Mouse (Mus musculus): ENCODE results near the gene Fbrsl1. TPM values are rescaled to one million over a fixed set of nuclear protein-coding genes. Genes with fewer than 3 reads are reported as not detected.
A peak's percentile ranks its signal among the peaks of the same experiment; 100 is the strongest.

The Fbrsl1 gene
- polyA plus RNA-seq, 1 experiment = 31.2 TPM

DNA sequence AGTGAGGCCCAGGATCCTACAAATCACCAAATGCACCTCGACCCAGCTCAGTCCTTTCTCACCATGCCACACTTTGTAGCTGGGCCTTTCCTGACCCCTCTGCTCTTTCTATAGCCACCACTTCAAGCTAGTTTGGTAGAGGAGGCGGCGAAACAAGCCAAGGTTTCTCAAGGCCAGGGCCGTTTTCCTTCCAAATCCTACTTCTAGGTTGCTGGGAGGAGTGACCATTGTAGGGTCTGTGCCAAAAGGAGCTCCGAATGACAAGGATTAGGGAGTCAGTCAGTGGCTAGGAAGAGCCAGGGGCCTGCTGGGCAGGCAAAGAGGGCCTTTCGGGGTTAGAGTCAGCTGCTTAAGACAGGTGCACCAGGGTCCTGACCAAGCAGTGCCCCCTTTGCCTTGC is 63.8 kb downstream of the Fbrsl1 start:
- no peak overlapping the region for H3K27ac ChIP-seq (ENCODE audit: control insufficient read depth, insufficient read depth, low read depth, low read length)
- H3K36me3 ChIP-seq (ENCODE audit: control insufficient read depth, insufficient read depth, low read length) = no peaks in the 10 kb centered on the region
- H3K4me1 ChIP-seq (ENCODE audit: control insufficient read depth, insufficient read depth, low read length) = peaks cover 19% of the 10 kb centered on the region
- H3K4me3 ChIP-seq (ENCODE audit: control insufficient read depth, low read depth, low read length) = no peak overlapping the region
- no peaks in the 10 kb centered on the region for H3K27me3 ChIP-seq (ENCODE audit: control insufficient read depth, insufficient read depth, low read length)
- no peak for TF ChIP-seq POLR2A (IDR thresholded peaks at IDR 0.05; ENCODE audit: control insufficient read depth, low read depth, low read length)
- TF ChIP-seq CTCF (IDR thresholded peaks at IDR 0.05; ENCODE audit: control insufficient read depth, insufficient read depth, insufficient replicate concordance, low read depth, low read length) = no peak

DNA sequence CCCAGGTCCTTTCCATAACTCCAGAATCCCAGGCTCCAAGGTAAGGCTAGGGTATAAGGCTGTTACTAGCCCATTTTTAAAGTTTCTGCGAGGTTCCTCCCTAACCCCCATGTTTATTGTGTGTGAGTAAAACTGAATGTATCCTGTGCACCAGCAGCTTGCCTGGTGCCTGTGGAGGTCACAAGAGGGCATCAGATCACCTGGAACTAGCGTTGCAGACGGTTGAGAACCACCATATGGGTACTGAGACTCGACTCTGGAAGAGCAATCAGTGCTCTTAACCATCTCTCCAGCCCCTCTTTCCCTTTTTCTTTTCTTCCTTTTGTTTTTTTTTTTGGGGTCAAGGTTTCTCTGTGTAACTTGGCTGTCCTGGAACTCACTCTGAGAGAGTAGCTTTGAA is 68.5 kb downstream of the Fbrsl1 start:
- Histone ChIP-seq H3K36me3 (ENCODE audit: control insufficient read depth, insufficient read depth, low read length) (no peaks in the 10 kb centered on the region), H3K4me3 (ENCODE audit: control insufficient read depth, low read depth, low read length) (no peak overlapping the region), H3K27ac (ENCODE audit: control insufficient read depth, insufficient read depth, low read depth, low read length) (no peak overlapping the region), H3K27me3 (ENCODE audit: control insufficient read depth, insufficient read depth, low read length) (no peaks in the 10 kb centered on the region), H3K4me1 (ENCODE audit: control insufficient read depth, insufficient read depth, low read length) (peaks cover 13% of the 10 kb centered on the region)
- no peak for TF ChIP-seq CTCF (IDR thresholded peaks at IDR 0.05; ENCODE audit: control insufficient read depth, insufficient read depth, insufficient replicate concordance, low read depth, low read length)
- no peak for TF ChIP-seq POLR2A (IDR thresholded peaks at IDR 0.05; ENCODE audit: control insufficient read depth, low read depth, low read length)

DNA sequence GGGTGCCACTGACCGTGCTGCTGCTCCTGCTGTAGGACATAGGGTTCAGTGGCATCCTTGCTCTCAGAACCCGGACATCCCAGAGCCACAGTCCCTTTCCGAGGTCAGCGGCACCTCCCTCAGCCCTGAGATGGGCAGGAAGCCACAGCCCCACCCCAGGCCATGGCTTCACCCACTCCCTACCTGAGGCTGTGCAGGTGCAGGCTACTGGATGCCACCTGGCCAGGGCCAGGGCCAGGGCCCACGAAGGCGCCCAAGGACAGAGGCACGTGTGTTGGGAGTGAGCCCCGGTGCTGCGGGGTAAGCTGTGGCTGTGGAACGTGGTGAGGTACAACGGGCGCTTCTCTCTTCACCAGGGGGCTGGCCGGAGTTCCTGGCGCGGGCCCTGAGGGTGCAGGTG is 69.2 kb downstream of the Fbrsl1 start:
- H3K4me3 ChIP-seq (ENCODE audit: control insufficient read depth, low read depth, low read length) = no peak overlapping the region

DNA sequence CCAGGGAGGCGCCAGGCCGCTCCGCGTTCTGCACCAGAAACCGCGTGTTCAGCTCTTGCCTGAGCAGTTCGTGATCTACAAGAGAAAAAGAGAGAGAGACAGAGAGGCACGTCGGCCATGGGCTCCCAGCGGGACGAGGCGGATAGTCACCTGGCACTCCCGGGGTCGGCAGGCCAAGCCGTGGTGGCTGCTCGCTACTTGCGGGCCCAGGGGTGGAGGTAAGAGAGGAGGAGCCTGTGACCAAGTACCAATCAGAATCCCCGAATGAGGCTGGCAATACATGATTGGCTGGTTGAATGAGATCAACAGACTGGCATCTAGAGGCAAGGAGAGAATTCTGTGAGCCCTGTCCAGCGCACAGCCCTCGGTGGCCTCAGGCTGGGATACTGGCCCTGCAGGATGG is 70.1 kb downstream of the Fbrsl1 start:
- H3K4me3 ChIP-seq (ENCODE audit: control insufficient read depth, low read depth, low read length) = no peak overlapping the region
- H3K4me1 ChIP-seq (ENCODE audit: control insufficient read depth, insufficient read depth, low read length) = peaks cover 9% of the 10 kb centered on the region
- no peak for TF ChIP-seq CTCF (IDR thresholded peaks at IDR 0.05; ENCODE audit: control insufficient read depth, insufficient read depth, insufficient replicate concordance, low read depth, low read length)
- TF ChIP-seq POLR2A (IDR thresholded peaks at IDR 0.05; ENCODE audit: control insufficient read depth, low read depth, low read length) = no peak
- no peaks in the 10 kb centered on the region for H3K27me3 ChIP-seq (ENCODE audit: control insufficient read depth, insufficient read depth, low read length)
- no peaks in the 10 kb centered on the region for H3K36me3 ChIP-seq (ENCODE audit: control insufficient read depth, insufficient read depth, low read length)
- no peak overlapping the region for H3K27ac ChIP-seq (ENCODE audit: control insufficient read depth, insufficient read depth, low read depth, low read length)

More for the DNA sequence above, 69.2 kb downstream of the Fbrsl1 start:
- no peak for TF ChIP-seq CTCF (IDR thresholded peaks at IDR 0.05; ENCODE audit: control insufficient read depth, insufficient read depth, insufficient replicate concordance, low read depth, low read length)
- Histone ChIP-seq H3K27me3 (ENCODE audit: control insufficient read depth, insufficient read depth, low read length) (no peaks in the 10 kb centered on the region), H3K27ac (ENCODE audit: control insufficient read depth, insufficient read depth, low read depth, low read length) (no peak overlapping the region), H3K36me3 (ENCODE audit: control insufficient read depth, insufficient read depth, low read length) (no peaks in the 10 kb centered on the region), H3K4me1 (ENCODE audit: control insufficient read depth, insufficient read depth, low read length) (peaks cover 9% of the 10 kb centered on the region)

DNA sequence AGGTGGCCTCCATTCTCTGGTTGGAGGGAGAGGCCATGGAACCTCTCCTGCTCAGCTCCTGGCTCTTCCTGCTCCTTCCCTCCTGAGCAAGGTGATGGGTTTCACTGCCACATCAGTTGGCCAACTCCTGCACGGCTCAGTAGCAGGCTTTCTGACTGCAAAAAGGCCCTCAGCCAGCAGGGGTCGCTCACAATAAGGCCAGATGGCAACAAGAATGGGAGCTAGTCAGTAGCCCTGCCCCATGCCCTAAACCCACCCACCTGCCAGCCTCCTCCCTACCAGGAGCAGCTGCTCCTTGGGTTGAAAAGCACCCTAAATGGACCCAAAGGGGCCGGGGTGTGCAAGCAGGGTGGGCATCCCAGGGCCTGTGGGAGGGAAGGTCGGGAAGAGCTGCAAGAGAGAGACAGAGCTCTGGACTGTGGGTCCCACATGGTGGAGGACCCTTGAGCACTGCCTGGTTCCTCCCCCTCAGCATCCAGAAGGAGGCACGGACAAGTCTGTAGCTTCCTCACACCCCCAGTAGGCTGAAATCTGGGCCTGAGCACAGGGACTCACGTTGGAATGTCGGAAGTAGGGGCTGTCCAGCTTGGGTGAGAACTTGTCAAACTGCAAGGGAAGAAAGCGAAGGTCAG is 71.4 kb downstream of the Fbrsl1 start:
- TF ChIP-seq POLR2A (IDR thresholded peaks at IDR 0.05; ENCODE audit: control insufficient read depth, low read depth, low read length) (no peak), CTCF (IDR thresholded peaks at IDR 0.05; ENCODE audit: control insufficient read depth, insufficient read depth, insufficient replicate concordance, low read depth, low read length) (peak; percentile 62; the same call in 1 of the 2 replicates)
- peaks cover 9% of the 10 kb centered on the region for H3K4me1 ChIP-seq (ENCODE audit: control insufficient read depth, insufficient read depth, low read length)
- no peaks in the 10 kb centered on the region for H3K27me3 ChIP-seq (ENCODE audit: control insufficient read depth, insufficient read depth, low read length)
- H3K36me3 ChIP-seq (ENCODE audit: control insufficient read depth, insufficient read depth, low read length) = no peaks in the 10 kb centered on the region
- H3K4me3 ChIP-seq (ENCODE audit: control insufficient read depth, low read depth, low read length) = no peak overlapping the region
- no peak overlapping the region for H3K27ac ChIP-seq (ENCODE audit: control insufficient read depth, insufficient read depth, low read depth, low read length)

DNA sequence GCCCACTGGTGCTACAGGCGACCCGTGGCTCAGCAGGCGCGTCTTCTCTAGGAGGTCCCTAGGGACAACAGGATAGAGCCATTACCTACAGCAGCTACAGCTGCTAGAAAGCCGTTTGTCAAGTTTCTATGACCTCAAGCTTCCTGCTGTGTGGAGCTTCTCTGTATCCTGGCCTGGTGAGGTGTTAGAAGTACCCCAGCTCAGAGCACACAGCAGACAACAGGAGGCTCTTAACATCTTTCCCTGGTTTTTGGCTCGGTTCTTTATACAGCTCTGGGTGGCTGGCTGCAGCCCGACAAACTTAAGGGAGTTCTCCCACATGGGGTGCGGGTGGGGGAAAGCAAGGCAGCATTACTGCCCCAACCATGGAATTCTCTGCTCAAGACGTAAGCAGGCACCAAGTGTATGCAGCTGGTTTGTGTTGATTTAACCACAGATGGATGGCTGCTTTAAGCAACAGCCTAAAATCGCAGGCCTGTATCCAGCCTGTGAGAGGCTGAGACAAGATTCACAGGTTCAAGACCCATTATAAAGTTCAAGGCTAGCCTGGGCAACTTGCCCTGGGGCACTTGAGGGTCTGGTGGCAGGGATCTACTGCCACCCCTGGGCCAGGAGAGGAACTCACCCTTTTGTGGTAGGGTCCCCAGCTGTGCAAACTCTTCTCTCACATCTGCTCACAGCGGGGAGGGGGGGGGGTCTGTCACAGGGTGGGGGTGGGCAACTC is 84.3 kb downstream of the Fbrsl1 start:
- Histone ChIP-seq H3K4me1 (ENCODE audit: control insufficient read depth, insufficient read depth, low read length) (peaks cover 12% of the 10 kb centered on the region), H3K36me3 (ENCODE audit: control insufficient read depth, insufficient read depth, low read length) (no peaks in the 10 kb centered on the region), H3K4me3 (ENCODE audit: control insufficient read depth, low read depth, low read length) (no peak overlapping the region; the same call in 1 of the 2 replicates), H3K27ac (ENCODE audit: control insufficient read depth, insufficient read depth, low read depth, low read length) (no peak overlapping the region), H3K27me3 (ENCODE audit: control insufficient read depth, insufficient read depth, low read length) (no peaks in the 10 kb centered on the region)
- no peak for TF ChIP-seq POLR2A (IDR thresholded peaks at IDR 0.05; ENCODE audit: control insufficient read depth, low read depth, low read length)
- no peak; the same call in 1 of the 2 replicates for TF ChIP-seq CTCF (IDR thresholded peaks at IDR 0.05; ENCODE audit: control insufficient read depth, insufficient read depth, insufficient replicate concordance, low read depth, low read length)

DNA sequence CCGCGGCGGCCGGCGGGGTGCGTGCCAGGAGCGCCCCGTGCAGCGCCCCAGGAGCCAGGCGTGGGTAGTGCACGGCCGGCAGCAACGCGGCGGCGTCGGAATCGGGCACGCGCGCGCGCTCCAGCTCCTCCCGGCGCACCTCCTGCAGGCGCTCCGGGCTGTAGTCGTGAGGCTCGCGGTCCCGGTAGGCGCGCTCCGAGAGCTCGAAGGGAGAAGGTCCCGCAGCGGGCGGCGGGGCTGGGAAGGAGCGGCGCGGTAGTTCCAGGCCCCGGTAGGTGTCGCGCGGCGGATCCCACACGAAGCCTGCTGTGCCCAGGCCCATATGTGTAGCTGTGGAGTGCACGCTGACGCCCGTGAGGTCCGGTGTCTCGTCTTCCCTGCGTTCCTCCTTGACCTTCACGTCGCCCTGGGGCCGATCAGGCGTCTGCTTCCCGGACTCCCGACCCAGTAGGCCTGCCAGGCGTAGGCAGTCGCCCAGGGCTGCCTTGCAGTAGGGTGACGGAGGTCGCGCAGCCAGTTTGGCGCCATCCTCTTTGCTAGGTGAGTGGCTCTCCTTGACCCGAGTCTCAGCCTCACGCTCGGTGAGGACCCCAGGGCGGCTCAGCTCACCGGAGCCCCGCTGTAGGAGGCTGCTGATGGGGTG is 85.0 kb downstream of the Fbrsl1 start:
- H3K4me3 ChIP-seq (ENCODE audit: control insufficient read depth, low read depth, low read length) = peak overlapping the region; percentile 72

More for the DNA sequence above, 85.0 kb downstream of the Fbrsl1 start:
- TF ChIP-seq CTCF (IDR thresholded peaks at IDR 0.05; ENCODE audit: control insufficient read depth, insufficient read depth, insufficient replicate concordance, low read depth, low read length) = no peak
- no peak for TF ChIP-seq POLR2A (IDR thresholded peaks at IDR 0.05; ENCODE audit: control insufficient read depth, low read depth, low read length)
- no peak overlapping the region for H3K27ac ChIP-seq (ENCODE audit: control insufficient read depth, insufficient read depth, low read depth, low read length)
- no peaks in the 10 kb centered on the region for H3K27me3 ChIP-seq (ENCODE audit: control insufficient read depth, insufficient read depth, low read length)
- no peaks in the 10 kb centered on the region for H3K36me3 ChIP-seq (ENCODE audit: control insufficient read depth, insufficient read depth, low read length)
- H3K4me1 ChIP-seq (ENCODE audit: control insufficient read depth, insufficient read depth, low read length) = peaks cover 12% of the 10 kb centered on the region

All from testis, adult 2 months (tissue).